Mouse (Mus musculus) embryonic fibroblast, embryonic 13.5 days (primary cell): Measurements from ENCODE around the gene Pnldc1.

Experiments
- CTCF ChIP-seq: IDR thresholded peaks from 2 replicates; pipeline ENCODE4 v1.5.1; 2011; ENCODE audit warnings: mild to moderate bottlenecking, control low read depth, low read length, moderate library complexity, borderline replicate concordance; ENCODE audit not compliant: insufficient read depth
- POLR2A ChIP-seq: IDR thresholded peaks from 2 replicates; pipeline ENCODE4 v1.6.1; 2011; ENCODE audit warnings: low read depth, mild to moderate bottlenecking, control low read depth, low read length, moderate library complexity

DNA sequence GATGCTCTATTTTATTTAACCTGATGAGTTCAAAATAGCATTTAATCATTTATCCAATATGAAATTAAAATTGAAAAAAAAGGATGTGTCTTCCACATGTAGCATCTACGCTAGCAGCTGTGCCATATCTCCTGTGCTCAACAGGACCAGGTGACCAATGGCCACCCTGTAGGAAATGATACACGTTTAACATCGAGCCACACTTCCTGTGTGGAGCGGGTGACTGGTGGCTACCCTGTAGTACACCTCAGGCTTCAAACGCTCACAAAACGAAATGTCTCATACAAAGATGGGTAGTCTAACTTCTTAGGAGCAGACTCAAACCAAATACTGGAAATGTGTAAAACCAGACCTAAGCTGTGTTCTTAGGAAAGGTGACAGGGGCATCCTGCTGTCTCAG lies 66.2 kb downstream of the Pnldc1 start:
- TF ChIP-seq CTCF (no peak), POLR2A (no peak)
